In genomic region chrX:71364554-71364991, GRCm38 (mm10) we compare ENCODE assay signal across 8 mouse cellular contexts. TPM values are rescaled to one million over a fixed set of nuclear protein-coding genes. Genes with fewer than 3 reads are reported as not detected.
DNase-seq lines count a peak whose midpoint lies in the region; ATAC-seq lines count a peak whose summit lies in the region.

Gene Mtmr1, plus strand, starts transcription at chrX:71364760.

- no peaks in the 10 kb centered on the region; the same call in 1 of the 2 replicates for H3K4me1 ChIP-seq in hindbrain, embryonic 15.5 days (replicated peaks)

- H3K4me2 ChIP-seq in hindbrain, embryonic 15.5 days: peak within 1 kb of the TSS; percentile 56

- peak within 1 kb of the TSS; percentile 83 for H3K27ac ChIP-seq in hindbrain, embryonic 15.5 days (replicated peaks)

- no peaks in the 10 kb centered on the region for H3K9me3 ChIP-seq in hindbrain, embryonic 15.5 days

- 19% methylated on average over 27 of the region's 47 CpGs for WGBS in hindbrain, embryonic 15.5 days

- H3K9ac ChIP-seq in hindbrain, embryonic 15.5 days: peak within 1 kb of the TSS; percentile 76

- H3K36me3 ChIP-seq in hindbrain, embryonic 15.5 days: no peaks in the 10 kb centered on the region

- no peaks in the 10 kb centered on the region for H3K27me3 ChIP-seq in hindbrain, embryonic 15.5 days

- peak; percentile 83 for DNase-seq in ZHBTc4 (ENCODE audit: low read depth, low spot score)
- peak; percentile 31 to 63 for DNase-seq in cerebellum, postnatal 4 days (ENCODE audit: low spot score in 2 of 2)
- DNase-seq in gastrocnemius, adult 18-20 months (ENCODE audit: low spot score): peak; percentile 78
- DNase-seq in left cerebral cortex, adult 8-10 months (ENCODE audit: low spot score in 2 of 2): peak; percentile 52 to 56
- DNase-seq in right cerebral cortex, adult 2 months (ENCODE audit: low spot score in 2 of 2): peak; percentile 58 to 66
- DNase-seq in urinary bladder, postnatal 10 days (ENCODE audit: low spot score): peak; percentile 21

- H3K4me3 ChIP-seq in hindbrain, embryonic 15.5 days: peak within 1 kb of the TSS; percentile 64

- peak; percentile 92 for ATAC-seq in hindbrain, embryonic 15.5 days (ENCODE audit: low FRiP score, low read depth)
- peak; percentile 94 for ATAC-seq in megakaryocyte, adult 5-6 weeks (ENCODE audit: poor library complexity, severe bottlenecking)

RNA-seq across cellular contexts. Expression of gene Mtmr1, which starts in this region (rescaled TPM):
- total RNA-seq in gastrocnemius, adult 18-20 months (2021): 10 to 100 TPM; 36.8 to 42.5 TPM
- polyA plus RNA-seq in hindbrain, embryonic 15.5 days (2015; fragmentation: Nextera tagmentation; extraction: Ambion mirVana): 15.5 and 16.2 TPM in 2 replicates
- 10 to 100 TPM; 30.7 to 36.8 (median 34.5) TPM for total RNA-seq in left cerebral cortex, adult 8-10 months (2022)
- total RNA-seq in megakaryocyte, adult 5-6 weeks (2015): 24.5 and 25.8 TPM in 2 replicates
- total RNA-seq in megakaryocyte, adult 5-6 weeks (2017): 28.9 and 36.1 TPM in 2 replicates

Comparison
In these comparisons a context has a peak if more than half of its experiments do, and no peak if none do; other contexts are left out.
1. Peak in every context shown above with its lines: DNase-seq, ATAC-seq, H3K4me3 ChIP-seq and H3K27ac ChIP-seq.
2. DNase-seq: peak in every context shown above with its lines; median percentile 83 in ZHBTc4; 78 in gastrocnemius, adult 18-20 months; 62 in right cerebral cortex, adult 2 months; 54 in left cerebral cortex, adult 8-10 months; 47 in cerebellum, postnatal 4 days; 21 in urinary bladder, postnatal 10 days.